Mouse (Mus musculus) E14TG2a.4 (cell line): ENCODE data around the gene Foxa3.

ENCODE experiments used
- CTCF ChIP-seq: conservative IDR thresholded peaks from 2 replicates; pipeline ENCODE4 v1.5.1; 2014; ENCODE audit warnings: low read length
- POU5F1 ChIP-seq: IDR thresholded peaks from 2 replicates; pipeline ENCODE4 v1.6.1; 2014; ENCODE audit warnings: low read length, borderline replicate concordance

DNA sequence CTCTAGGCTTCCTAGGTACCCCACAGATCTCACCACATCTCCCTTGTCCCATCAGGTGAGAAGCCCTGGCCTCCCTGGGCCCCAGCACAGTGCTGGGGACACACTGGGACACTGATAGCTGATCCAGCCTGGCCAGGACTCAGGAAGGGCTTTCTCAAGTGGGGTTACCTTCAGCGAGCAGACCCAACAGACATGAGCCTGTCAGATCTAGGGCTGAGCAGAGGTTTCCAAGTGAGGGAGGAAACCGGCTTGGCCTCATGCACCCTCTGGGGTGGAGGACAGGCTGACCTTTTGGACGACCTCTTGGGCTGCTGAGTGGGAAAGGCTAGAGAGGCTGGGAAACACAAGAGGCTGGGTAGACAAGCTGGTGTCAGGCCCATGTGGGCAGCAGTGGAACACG is 27.8 kb upstream of the Foxa3 start:
- TF ChIP-seq CTCF = no peak
- no peak for TF ChIP-seq POU5F1
